19 mouse cellular contexts compared by ENCODE assay signal in the genomic region with DNA sequence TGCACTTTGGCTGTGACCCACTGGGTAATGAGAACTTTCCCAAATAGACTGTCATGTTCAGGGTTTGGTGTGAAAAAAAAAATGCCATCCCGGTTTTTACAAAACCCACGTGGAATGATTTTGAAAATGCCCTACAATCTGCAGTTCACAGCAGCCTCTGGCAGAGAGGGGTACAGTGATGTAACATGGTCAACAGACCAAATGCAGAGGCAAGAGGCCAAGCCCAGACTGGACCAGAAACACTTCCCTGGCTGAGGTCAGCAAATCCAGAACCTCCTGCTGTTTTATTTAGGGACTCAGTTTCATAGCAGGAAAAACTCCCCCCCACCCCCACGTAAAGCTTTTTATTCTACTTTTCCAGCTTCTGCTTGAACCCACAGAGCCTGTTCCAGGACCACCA.
DNase-seq lines count a peak whose midpoint lies in the region.
"Had no signal": no experiment of that assay in that cellular context is flagged by ENCODE, and none has a peak within 500 bp of the region (broad histone marks: within the 10 kb centered on the region; RNA-seq: fewer than 3 reads in every experiment).

No protein-coding gene starts in this region.

- intact Hi-C loops in gastrocnemius, postnatal 14 days (cut with DNase I; ENCODE audit: low total_unique reads): no loop called here
- intact Hi-C loops in gastrocnemius, postnatal 36 days (cut with DNase I): no loop called here

- DNase-seq in cerebellum, adult 18-20 months: peak; percentile 56 to 59
- DNase-seq in cerebellum, adult 11 months: no peak
- peak; percentile 12 for DNase-seq in gastrocnemius, postnatal 14 days
- no peak for DNase-seq in gastrocnemius, postnatal 36 days
- DNase-seq in cerebellum, adult 9-11 months: peak; percentile 74
- DNase-seq in fibroblast of lung, adult 2 months (ENCODE audit: low read depth): peak; percentile 36
- DNase-seq in heart, postnatal 4 days: no peak
- DNase-seq in right cerebral cortex, adult 2 months (ENCODE audit: low spot score in 2 of 2): no peak
- DNase-seq: adrenal gland, postnatal 25 days; embryo, embryonic 11 days; heart, postnatal 14 days; kidney, adult 18-20 months; kidney, postnatal 25 days; layer of hippocampus, postnatal 36 days; lung, embryonic 14.5 days; lung, postnatal 14 days; right cerebral cortex, postnatal 4 days; thymus, adult 2 months; thymus, postnatal 36 days had no signal

Comparison
In these comparisons a context has a peak if more than half of its experiments do, and no peak if none do; other contexts are left out.
1. DNase-seq: peak in cerebellum, adult 18-20 months (2 of 2), gastrocnemius, postnatal 14 days (single experiment), cerebellum, adult 9-11 months (single experiment) and fibroblast of lung, adult 2 months (single experiment); none in cerebellum, adult 11 months (single experiment), gastrocnemius, postnatal 36 days (0 of 2), heart, postnatal 4 days (single experiment) and right cerebral cortex, adult 2 months (0 of 2).